15 mouse cellular contexts compared by ENCODE assay signal in genomic region chr4:55041106-55041730, GRCm38 (mm10).
DNase-seq lines count a peak whose midpoint lies in the region; ATAC-seq and TF ChIP-seq lines count a peak whose summit lies in the region.
"Had no signal": no experiment of that assay in that cellular context is flagged by ENCODE, and none has a peak within 500 bp of the region (broad histone marks: within the 10 kb centered on the region; RNA-seq: fewer than 3 reads in every experiment).

No protein-coding gene starts in this region.

- 88% methylated on average over 6 of the region's 6 CpGs for WGBS in heart, embryonic 10.5 days
- WGBS in lung, postnatal 0 days, result 88% methylated on average over 6 of the region's 6 CpGs

- TF ChIP-seq CTCF in lung, postnatal 0 days (IDR thresholded peaks at IDR 0.05), result no peak

- no peak overlapping the region for H3K27ac ChIP-seq in heart, embryonic 10.5 days
- no peak overlapping the region for H3K27ac ChIP-seq in lung, postnatal 0 days (ENCODE audit: low read length)
- H3K27ac ChIP-seq: intestine, embryonic 15.5 days; kidney, postnatal 0 days had no signal

- no peak overlapping the region for H3K9ac ChIP-seq in lung, postnatal 0 days (replicated peaks; ENCODE audit: low read depth)
- H3K9ac ChIP-seq: intestine, embryonic 15.5 days; midbrain, embryonic 12.5 days had no signal

- no peak overlapping the region for H3K4me2 ChIP-seq in lung, postnatal 0 days (replicated peaks; ENCODE audit: low read depth, low read length)
- H3K4me2 ChIP-seq: intestine, embryonic 15.5 days; midbrain, embryonic 12.5 days had no signal

- TF ChIP-seq EP300 in lung, postnatal 0 days (IDR thresholded peaks at IDR 0.05), result no peak

- H3K9me3 ChIP-seq in heart, embryonic 10.5 days, result no peaks in the 10 kb centered on the region
- H3K9me3 ChIP-seq in lung, postnatal 0 days (ENCODE audit: low read length), result no peaks in the 10 kb centered on the region
- H3K9me3 ChIP-seq: intestine, embryonic 15.5 days; midbrain, embryonic 12.5 days had no signal

- no peak overlapping the region for H3K4me3 ChIP-seq in heart, embryonic 10.5 days
- H3K4me3 ChIP-seq in lung, postnatal 0 days (ENCODE audit: low read depth, low read length), result no peak overlapping the region
- H3K4me3 ChIP-seq: erythroblast, embryonic 14.5 days; intestine, embryonic 15.5 days; midbrain, embryonic 12.5 days had no signal

- H3K27me3 ChIP-seq in heart, embryonic 10.5 days (ENCODE audit: insufficient read depth, poor library complexity, severe bottlenecking), result no peaks in the 10 kb centered on the region
- H3K27me3 ChIP-seq in lung, postnatal 0 days (replicated peaks; ENCODE audit: insufficient read depth, low read length), result no peaks in the 10 kb centered on the region
- H3K27me3 ChIP-seq: intestine, embryonic 15.5 days; midbrain, embryonic 12.5 days had no signal

- ATAC-seq in lung, postnatal 0 days, result no peak
- ATAC-seq: intestine, embryonic 15.5 days had no signal

- DNase-seq in heart, adult 11 months, result peak; percentile 78
- DNase-seq in heart, embryonic 10.5 days (ENCODE audit: low spot score), result no peak
- DNase-seq in lung, postnatal 10 days, result peak; percentile 28
- DNase-seq in lung, postnatal 0 days (ENCODE audit: low spot score), result no peak
- peak; percentile 53 for DNase-seq in R1 (ENCODE audit: low read depth, low spot score)
- peak; percentile 53 for DNase-seq in retina, embryonic 14.5 days (ENCODE audit: low spot score)
- DNase-seq in kidney, postnatal 4 days, result no peak
- DNase-seq: cerebellum, adult 11-12 months; embryo, embryonic 11 days; heart, postnatal 10 days; lung, postnatal 36 days had no signal

- H3K36me3 ChIP-seq in heart, embryonic 10.5 days, result peaks cover 29% of the 10 kb centered on the region
- H3K36me3 ChIP-seq in lung, postnatal 0 days (ENCODE audit: insufficient read depth, low read length), result no peaks in the 10 kb centered on the region

- H3K4me1 ChIP-seq in heart, embryonic 10.5 days, result no peaks in the 10 kb centered on the region
- peaks cover 3% of the 10 kb centered on the region; the same call in 1 of the 2 replicates for H3K4me1 ChIP-seq in lung, postnatal 0 days (ENCODE audit: insufficient read depth, low read depth, low read length)
- H3K4me1 ChIP-seq: intestine, embryonic 15.5 days had no signal

Comparison
In these comparisons a context has a peak if more than half of its experiments do, and no peak if none do; other contexts are left out.
1. DNase-seq: peak in heart, adult 11 months (single experiment), lung, postnatal 10 days (single experiment), R1 (single experiment) and retina, embryonic 14.5 days (single experiment); none in heart, embryonic 10.5 days (single experiment), lung, postnatal 0 days (single experiment) and kidney, postnatal 4 days (0 of 2).